Mouse (Mus musculus) limb, embryonic 14.5 days (tissue): ENCODE measurements around the gene Fbh1. TPM values are rescaled to one million over a fixed set of nuclear protein-coding genes. Genes with fewer than 3 reads are reported as not detected.
A peak's percentile ranks its signal among the peaks of the same experiment; 100 is the strongest.

Experiments
- ATAC-seq: fragments of 200-750 bp; cut with Nextera tagmentation; 2 replicates; pipeline ENCODE4 v1.8.0; 2017; ENCODE audit warnings: low read depth, moderate number of reproducible peaks, moderate TSS enrichment; ENCODE audit not compliant: low FRiP score
- DNase-seq: peaks from one replicate; pipeline ENCODE4 v3.0.0-alpha.2; 2015; ENCODE audit warnings: low spot score
- H3K27ac ChIP-seq: fragments of 300-500 bp; sonication (generic); replicated peaks from 2 replicates; pipeline ENCODE4 v1.5.1; 2014; ENCODE audit warnings: low read depth, mild to moderate bottlenecking, low read length, moderate library complexity, mixed read lengths
- H3K27me3 ChIP-seq: fragments of 300-500 bp; sonication (generic); 2 replicates; pipeline ENCODE4 v1.6.1; 2014; ENCODE audit warnings: low read length, mixed read lengths; ENCODE audit not compliant: control insufficient read depth, insufficient read depth
- H3K36me3 ChIP-seq: fragments of 300-500 bp; sonication (generic); 2 replicates; pipeline ENCODE4 v1.6.1; 2014; ENCODE audit warnings: mild to moderate bottlenecking, low read length, moderate library complexity, mixed read lengths; ENCODE audit not compliant: control insufficient read depth, insufficient read depth
- H3K4me1 ChIP-seq: fragments of 300-500 bp; sonication (generic); 2 replicates; pipeline ENCODE4 v1.6.1; 2014; ENCODE audit warnings: antibody characterized with exemption, low read length, mixed read lengths; ENCODE audit not compliant: control insufficient read depth, insufficient read depth
- H3K4me2 ChIP-seq: fragments of 300-500 bp; sonication (generic); replicated peaks from 2 replicates; pipeline ENCODE4 v1.6.1; 2014; ENCODE audit warnings: low read depth, mild to moderate bottlenecking, low read length, moderate library complexity; ENCODE audit not compliant: severe bottlenecking
- H3K4me3 ChIP-seq: fragments of 300-500 bp; sonication (generic); replicated peaks from 2 replicates; pipeline ENCODE4 v1.5.1; 2014; ENCODE audit warnings: low read length
- H3K9ac ChIP-seq: fragments of 300-500 bp; sonication (generic); 2 replicates; pipeline ENCODE4 v1.6.1; 2014; ENCODE audit warnings: mild to moderate bottlenecking, low read depth, low read length, moderate library complexity; ENCODE audit not compliant: severe bottlenecking
- H3K9me3 ChIP-seq: fragments of 300-500 bp; sonication (generic); 2 replicates; pipeline ENCODE4 v1.6.1; 2016; ENCODE audit warnings: low read length; ENCODE audit not compliant: control insufficient read depth
- POLR2A ChIP-seq: fragments of 200-500 bp; IDR thresholded peaks from 2 replicates; pipeline ENCODE4 v1.8.0; 2012; ENCODE audit warnings: inconsistent platforms, mild to moderate bottlenecking, moderate library complexity, borderline replicate concordance; ENCODE audit not compliant: insufficient read depth, insufficient read length; ENCODE audit errors: extremely low read depth
- WGBS: fragments of 180-500 bp; shearing (Covaris S2); extraction: QIAGEN DNeasy Blood & Tissue Kit; methylation state at CpG from one replicate; pipeline ENCODE4 v1.1.7; 2014; 5-methylcytosine and 5-hydroxymethylcytosine counted together
- polyA plus RNA-seq, 2 experiments: library from polyadenylated mRNA; depleted of rRNA in 1 of 2; stranded (reverse) in 1 of 2; unstranded in 1 of 2; fragments of >200 nt; fragmentation: Nextera tagmentation in 1 of 2; extraction: Ambion mirVana in 1 of 2; gene quantifications; 2 replicates each; pipeline versions ENCODE4 v1.2.1 to v1.2.3; 2012 to 2014

The Fbh1 gene
- polyA plus RNA-seq (2012; rRNA removed) (96.3 and 106 TPM in 2 replicates), polyA plus RNA-seq (2014; fragmentation: Nextera tagmentation; extraction: Ambion mirVana) (129 and 142 TPM in 2 replicates)

- Histone ChIP-seq H3K36me3 (peaks cover 17% of the 10 kb centered on the region), H3K4me2 (peak within 1 kb of the TSS; percentile 72), H3K4me1 (peaks cover 19% of the 10 kb centered on the region), H3K27me3 (no peaks in the 10 kb centered on the region), H3K9ac (peak within 1 kb of the TSS; percentile 84), H3K27ac (peak within 1 kb of the TSS; percentile 89), H3K9me3 (no peaks in the 10 kb centered on the region), H3K4me3 (peak within 1 kb of the TSS; percentile 77)
- WGBS, result 1% methylated on average over 73 of the region's 73 CpGs
- TF ChIP-seq POLR2A, result 0 out of 2 replicates have a peak, but pooled peaks have one; percentile 41
- ATAC-seq (peak; percentile 95), DNase-seq (peak; percentile 100)
Measured at GRCm38 (mm10) chr2:11777091-11778068, at the start of gene Fbh1, which contains the start of gene Ankrd16. Fbh1 (minus strand) TSS chr2:11777582. Ankrd16 (plus strand) TSS chr2:11777876.

- Histone ChIP-seq H3K9me3 (no peaks in the 10 kb centered on the region), H3K9ac (no peak overlapping the region), H3K4me2 (no peak overlapping the region), H3K4me1 (no peaks in the 10 kb centered on the region), H3K36me3 (no peaks in the 10 kb centered on the region), H3K27ac (no peak overlapping the region), H3K4me3 (no peak overlapping the region), H3K27me3 (no peaks in the 10 kb centered on the region)
- no peak for DNase-seq
- ATAC-seq, result no peak
- no peak for TF ChIP-seq POLR2A
- 78% methylated on average over 2 of the region's 2 CpGs for WGBS
Measured at GRCm38 (mm10) chr2:11801299-11801930, 24.0 kb upstream of the Fbh1 start.

GRCm38 (mm10) chr2:11797930-11798364, 20.6 kb upstream of the Fbh1 start:
- no peaks in the 10 kb centered on the region for H3K9me3 ChIP-seq
- H3K9ac ChIP-seq, result no peak overlapping the region
- peak; percentile 71 for ATAC-seq
- H3K4me3 ChIP-seq, result no peak overlapping the region
- peaks cover 13% of the 10 kb centered on the region for H3K36me3 ChIP-seq
- peak; percentile 38 for DNase-seq
- no peak overlapping the region for H3K4me2 ChIP-seq
- TF ChIP-seq POLR2A, result no peak
- no peaks in the 10 kb centered on the region for H3K27me3 ChIP-seq
- WGBS, result 44% methylated on average over 5 of the region's 5 CpGs
- no peaks in the 10 kb centered on the region for H3K4me1 ChIP-seq
- H3K27ac ChIP-seq, result no peak overlapping the region

GRCm38 (mm10) chr2:11794668-11795067, 17.3 kb upstream of the Fbh1 start:
- Histone ChIP-seq H3K9ac (no peak overlapping the region), H3K4me2 (no peak overlapping the region), H3K27ac (no peak overlapping the region), H3K36me3 (peaks cover 39% of the 10 kb centered on the region), H3K4me3 (no peak overlapping the region), H3K27me3 (no peaks in the 10 kb centered on the region), H3K4me1 (no peaks in the 10 kb centered on the region), H3K9me3 (no peaks in the 10 kb centered on the region)
- DNase-seq, result no peak
- no peak for TF ChIP-seq POLR2A
- no peak for ATAC-seq
- 77% methylated on average over 4 of the region's 4 CpGs for WGBS

GRCm38 (mm10) chr2:11784159-11784558, 6.8 kb upstream of the Fbh1 start:
- ATAC-seq, result no peak

More at GRCm38 (mm10) chr2:11784159-11784558, 6.8 kb upstream of the Fbh1 start:
- Histone ChIP-seq H3K9ac (no peak overlapping the region), H3K4me3 (no peak overlapping the region), H3K4me1 (peaks cover 8% of the 10 kb centered on the region), H3K27ac (no peak overlapping the region), H3K36me3 (peaks cover 73% of the 10 kb centered on the region), H3K9me3 (no peaks in the 10 kb centered on the region), H3K27me3 (no peaks in the 10 kb centered on the region), H3K4me2 (no peak overlapping the region)
- WGBS, result 97% methylated on average over 6 of the region's 6 CpGs
- no peak for DNase-seq
- no peak for TF ChIP-seq POLR2A
